Mouse (Mus musculus): ENCODE results near the gene Bloc1s6.

Bloc1s6 gene

GRCm38 (mm10) chr2:122737894-122738830 lies at the start of gene Bloc1s6:
TSS of gene Bloc1s6 (plus strand) at chr2:122738503.
- DNase-seq (ENCODE audit: low spot score) = peak; percentile 77

GRCm38 (mm10) chr2:122697526-122697925 lies 40.8 kb upstream of the Bloc1s6 start:
- DNase-seq (ENCODE audit: low spot score) = no peak

- DNase-seq (ENCODE audit: low spot score) = no peak
Observed at GRCm38 (mm10) chr2:122701012-122701411, 37.3 kb upstream of the Bloc1s6 start.

GRCm38 (mm10) chr2:122701871-122702180 lies 36.5 kb upstream of the Bloc1s6 start:
- DNase-seq (ENCODE audit: low spot score) = no peak

GRCm38 (mm10) chr2:122702181-122703036 lies 35.9 kb upstream of the Bloc1s6 start, which contains the start of gene Slc30a4:
TSS of gene Slc30a4 (minus strand) at chr2:122702663.
- DNase-seq (ENCODE audit: low spot score) = no peak

GRCm38 (mm10) chr2:122704572-122704971 lies 33.7 kb upstream of the Bloc1s6 start:
- DNase-seq (ENCODE audit: low spot score) = no peak

- no peak for DNase-seq (ENCODE audit: low spot score)
Observed at GRCm38 (mm10) chr2:122708080-122708479, 30.2 kb upstream of the Bloc1s6 start.

- DNase-seq (ENCODE audit: low spot score) = no peak
Observed at GRCm38 (mm10) chr2:122709156-122709555, 29.1 kb upstream of the Bloc1s6 start.

GRCm38 (mm10) chr2:122711911-122712310 lies 26.4 kb upstream of the Bloc1s6 start:
- DNase-seq (ENCODE audit: low spot score) = no peak

- no peak for DNase-seq (ENCODE audit: low spot score)
Observed at GRCm38 (mm10) chr2:122712848-122713247, 25.5 kb upstream of the Bloc1s6 start.

- no peak for DNase-seq (ENCODE audit: low spot score)
Observed at GRCm38 (mm10) chr2:122715148-122715692, 23.1 kb upstream of the Bloc1s6 start.

GRCm38 (mm10) chr2:122716301-122716842 lies 21.9 kb upstream of the Bloc1s6 start:
- DNase-seq (ENCODE audit: low spot score) = no peak

GRCm38 (mm10) chr2:122719232-122719631 lies 19.1 kb upstream of the Bloc1s6 start:
- DNase-seq (ENCODE audit: low spot score) = no peak

- DNase-seq (ENCODE audit: low spot score) = no peak
Observed at GRCm38 (mm10) chr2:122720564-122720963, 17.7 kb upstream of the Bloc1s6 start.

GRCm38 (mm10) chr2:122725604-122726003 lies 12.7 kb upstream of the Bloc1s6 start:
- no peak for DNase-seq (ENCODE audit: low spot score)

- DNase-seq (ENCODE audit: low spot score) = no peak
Observed at GRCm38 (mm10) chr2:122731456-122731855, 6.8 kb upstream of the Bloc1s6 start.

GRCm38 (mm10) chr2:122739023-122739422 lies 720 bp downstream of the Bloc1s6 start:
- DNase-seq (ENCODE audit: low spot score) = peak; percentile 25

GRCm38 (mm10) chr2:122746461-122746860 lies 8.2 kb downstream of the Bloc1s6 start:
- DNase-seq (ENCODE audit: low spot score) = no peak

GRCm38 (mm10) chr2:122753739-122754343 lies 15.5 kb downstream of the Bloc1s6 start:
- DNase-seq (ENCODE audit: low spot score) = peak; percentile 60

GRCm38 (mm10) chr2:122759791-122760190 lies 21.5 kb downstream of the Bloc1s6 start:
- no peak for DNase-seq (ENCODE audit: low spot score)

- no peak for DNase-seq (ENCODE audit: low spot score)
Observed at GRCm38 (mm10) chr2:122762991-122763390, 24.7 kb downstream of the Bloc1s6 start.

- no peak for DNase-seq (ENCODE audit: low spot score)
Observed at GRCm38 (mm10) chr2:122764526-122764925, 26.2 kb downstream of the Bloc1s6 start.

Data from layer of hippocampus, adult 9-10 months (tissue).